Mouse (Mus musculus) MEL (cell line): ENCODE data around the gene Syce2. TPM values are rescaled to one million over a fixed set of nuclear protein-coding genes. Genes with fewer than 3 reads are reported as not detected.

Experiments
- DNase-seq: peaks from one replicate; pipeline ENCODE4 v3.0.0; 2011; ENCODE audit warnings: low read depth, low spot score
- H3K27ac ChIP-seq: 2 replicates; pipeline ENCODE4 v1.5.1; 2012; ENCODE audit warnings: low read depth, mild to moderate bottlenecking, control low read depth, low read length, moderate library complexity; ENCODE audit not compliant: control insufficient read depth
- H3K27me3 ChIP-seq, 2 experiments: fragments of 150-350 bp in 1 of 2; sonication (generic) in 1 of 2; 2 replicates each; pipeline ENCODE4 v1.6.1; 2012; ENCODE audit warnings: low read length in 2 of 2, mild to moderate bottlenecking in 2 of 2, improper control_type of control experiment in 1 of 2, moderate library complexity in 1 of 2; ENCODE audit not compliant: insufficient read depth in 2 of 2, control insufficient read depth in 1 of 2
- H3K36me3 ChIP-seq, 2 experiments: 2 replicates each; pipeline ENCODE4 v1.6.1; 2012 to 2014; ENCODE audit warnings: low read length in 2 of 2, improper control_type of control experiment in 1 of 2, inconsistent platforms in 1 of 2, mild to moderate bottlenecking in 1 of 2; ENCODE audit not compliant: insufficient read depth in 2 of 2, control insufficient read depth in 1 of 2
- H3K4me1 ChIP-seq, 2 experiments: fragments of 150-350 bp in 1 of 2; sonication (generic) in 1 of 2; 2 replicates each; pipeline ENCODE4 v1.6.1; 2012; ENCODE audit warnings: low read length in 2 of 2, improper control_type of control experiment in 1 of 2, mild to moderate bottlenecking in 1 of 2; ENCODE audit not compliant: insufficient read depth in 2 of 2, control insufficient read depth in 1 of 2
- H3K4me3 ChIP-seq, 2 experiments: fragments of 150-350 bp in 1 of 2; sonication (generic) in 1 of 2; 2 replicates each; pipeline ENCODE4 v1.5.1; 2012; ENCODE audit warnings: low read depth in 2 of 2, low read length in 2 of 2, mild to moderate bottlenecking in 2 of 2, moderate library complexity in 2 of 2, control low read depth in 1 of 2, improper control_type of control experiment in 1 of 2; ENCODE audit not compliant: control insufficient read depth in 1 of 2, insufficient read depth in 1 of 2
- H3K79me2 ChIP-seq: 2 replicates; pipeline ENCODE4 v1.6.1; 2012; ENCODE audit warnings: mild to moderate bottlenecking, low read length, moderate library complexity; ENCODE audit not compliant: control insufficient read depth, poor library complexity, insufficient read depth
- H3K9ac ChIP-seq: 2 replicates; pipeline ENCODE4 v1.6.1; 2012; ENCODE audit warnings: low read depth, mild to moderate bottlenecking, control low read depth, low read length, moderate library complexity; ENCODE audit not compliant: control insufficient read depth, poor library complexity, severe bottlenecking
- H3K9me3 ChIP-seq: fragments of 150-350 bp; sonication (generic); replicated peaks from 2 replicates; pipeline ENCODE4 v1.6.1; 2012; ENCODE audit warnings: mild to moderate bottlenecking, low read length, improper control_type of control experiment, moderate library complexity; ENCODE audit not compliant: insufficient read depth
- CHD1 ChIP-seq: IDR thresholded peaks from 2 replicates; pipeline ENCODE4 v1.6.1; 2012; ENCODE audit warnings: low read depth, mild to moderate bottlenecking, inconsistent platforms, low read length, improper control_type of control experiment
- CHD2 ChIP-seq: IDR thresholded peaks from 2 replicates; pipeline ENCODE4 v1.6.1; 2011; ENCODE audit warnings: low read length, improper control_type of control experiment
- CTCF ChIP-seq, 3 experiments: IDR thresholded peaks in 2 of 3; conservative IDR thresholded peaks in 1 of 3; 2 replicates each; pipeline ENCODE4 v1.5.1; 2011 to 2012; ENCODE audit warnings: low read length in 3 of 3, low read depth in 2 of 3, mild to moderate bottlenecking in 2 of 3, improper control_type of control experiment in 1 of 3, inconsistent platforms in 1 of 3, mixed read lengths in 1 of 3, moderate library complexity in 1 of 3; ENCODE audit not compliant: control insufficient read depth in 1 of 3, insufficient read depth in 1 of 3, poor library complexity in 1 of 3, severe bottlenecking in 1 of 3
- E2F4 ChIP-seq: IDR thresholded peaks from 2 replicates; pipeline ENCODE4 v1.6.1; 2011; ENCODE audit warnings: low read depth, low read length, improper control_type of control experiment, borderline replicate concordance
- ELF1 ChIP-seq: IDR thresholded peaks from 2 replicates; pipeline ENCODE4 v1.6.1; 2014; ENCODE audit warnings: low read depth, mild to moderate bottlenecking, inconsistent platforms, low read length, improper control_type of control experiment, moderate library complexity
- GABPA ChIP-seq: IDR thresholded peaks from 2 replicates; pipeline ENCODE4 v1.6.1; 2012; ENCODE audit warnings: low read depth, mild to moderate bottlenecking, inconsistent platforms, low read length, improper control_type of control experiment, moderate library complexity
- HCFC1 ChIP-seq: IDR thresholded peaks from 2 replicates; pipeline ENCODE4 v1.6.1; 2012; ENCODE audit warnings: low read depth, mild to moderate bottlenecking, inconsistent platforms, low read length, improper control_type of control experiment, moderate library complexity
- KAT2A ChIP-seq: conservative IDR thresholded peaks from 2 replicates; pipeline ENCODE4 v1.6.1; 2012; ENCODE audit warnings: low read depth, low read length, improper control_type of control experiment, inconsistent platforms
- MAFK ChIP-seq: IDR thresholded peaks from 2 replicates; pipeline ENCODE4 v1.6.1; 2011; ENCODE audit warnings: low read depth, mild to moderate bottlenecking, low read length, improper control_type of control experiment, borderline replicate concordance
- MAX ChIP-seq: IDR thresholded peaks from 2 replicates; pipeline ENCODE4 v1.6.1; 2011; ENCODE audit warnings: low read length, improper control_type of control experiment
- MEF2A ChIP-seq: IDR thresholded peaks from 2 replicates; pipeline ENCODE4 v1.6.1; 2014; ENCODE audit warnings: low read depth, mild to moderate bottlenecking, inconsistent platforms, low read length, improper control_type of control experiment; ENCODE audit not compliant: poor library complexity, insufficient replicate concordance, severe bottlenecking; ENCODE audit errors: extremely low read depth
- MYB ChIP-seq: IDR thresholded peaks from 2 replicates; pipeline ENCODE4 v1.6.1; 2011; ENCODE audit warnings: mild to moderate bottlenecking, low read depth, low read length, improper control_type of control experiment
- MYC ChIP-seq: IDR thresholded peaks from 2 replicates; pipeline ENCODE4 v1.6.1; 2011; ENCODE audit warnings: low read depth, mild to moderate bottlenecking, low read length, improper control_type of control experiment, moderate library complexity
- NELFE ChIP-seq: IDR thresholded peaks from 2 replicates; pipeline ENCODE4 v1.6.1; 2011; ENCODE audit warnings: low read depth, low read length, improper control_type of control experiment
- POLR2A ChIP-seq, 2 experiments: IDR thresholded peaks; 2 replicates each; pipeline ENCODE4 v1.6.1; 2011 to 2012; ENCODE audit warnings: low read length in 2 of 2, mild to moderate bottlenecking in 2 of 2, control low read depth in 1 of 2, improper control_type of control experiment in 1 of 2, low read depth in 1 of 2, moderate library complexity in 1 of 2; ENCODE audit not compliant: control insufficient read depth in 1 of 2, insufficient read depth in 1 of 2, poor library complexity in 1 of 2
- RCOR1 ChIP-seq: IDR thresholded peaks from 2 replicates; pipeline ENCODE4 v1.6.1; 2012; ENCODE audit warnings: low read depth, mild to moderate bottlenecking, inconsistent platforms, low read length, improper control_type of control experiment
- SIN3A ChIP-seq: IDR thresholded peaks from 2 replicates; pipeline ENCODE4 v1.6.1; 2012; ENCODE audit warnings: low read length, improper control_type of control experiment, inconsistent platforms
- TAL1 ChIP-seq: IDR thresholded peaks from 2 replicates; pipeline ENCODE4 v1.6.1; 2012; ENCODE audit warnings: mild to moderate bottlenecking, inconsistent platforms, low read length, moderate library complexity, mixed read lengths
- USF1 ChIP-seq: IDR thresholded peaks from 2 replicates; pipeline ENCODE4 v1.6.1; 2014; ENCODE audit warnings: low read depth, mild to moderate bottlenecking, inconsistent platforms, low read length, improper control_type of control experiment, moderate library complexity
- USF2 ChIP-seq, 2 experiments: IDR thresholded peaks; 2 replicates each; pipeline ENCODE4 v1.6.1; 2011 to 2012; ENCODE audit warnings: improper control_type of control experiment in 2 of 2, low read length in 2 of 2, borderline replicate concordance in 1 of 2, inconsistent platforms in 1 of 2, low read depth in 1 of 2, mild to moderate bottlenecking in 1 of 2; ENCODE audit not compliant: insufficient read depth in 1 of 2
- ZC3H11A ChIP-seq: IDR thresholded peaks from 2 replicates; pipeline ENCODE4 v1.6.1; 2012; ENCODE audit warnings: low read depth, mild to moderate bottlenecking, inconsistent platforms, low read length, improper control_type of control experiment
- ZKSCAN1 ChIP-seq: IDR thresholded peaks from 2 replicates; pipeline ENCODE4 v1.6.1; 2012; ENCODE audit warnings: low read depth, mild to moderate bottlenecking, inconsistent platforms, low read length, improper control_type of control experiment, moderate library complexity
- ZMIZ1 ChIP-seq: IDR thresholded peaks from 2 replicates; pipeline ENCODE4 v1.6.1; 2012; ENCODE audit warnings: low read depth, mild to moderate bottlenecking, inconsistent platforms, low read length, improper control_type of control experiment, moderate library complexity
- polyA plus RNA-seq, 2 experiments: library from polyadenylated mRNA; stranded (reverse) in 1 of 2; unstranded in 1 of 2; fragments of >175 nt in 1 of 2; fragments of >200 nt in 1 of 2; gene quantifications; 2 replicates each; pipeline versions ENCODE4 v1.2.1 to v1.2.4; 2012; ENCODE audit warnings: low replicate concordance in 2 of 2, low read depth in 1 of 2; ENCODE audit not compliant: insufficient read length in 2 of 2, insufficient read depth in 1 of 2, missing spikeins in 1 of 2
- total RNA-seq: library from RNA; depleted of rRNA; stranded (reverse); fragments of 300-350 nt; gene quantifications from 2 replicates; pipeline ENCODE4 v1.2.3, GENCODE M21; 2012

Syce2 gene
- total and polyA plus RNA-seq, 3 experiments = 75.5 to 115 TPM; not detected in 1

GRCm38 (mm10) chr8:84839411-84839810, 32.5 kb upstream of the Syce2 start:
- H3K4me1 ChIP-seq = peaks cover 2 to 12% of the 10 kb centered on the region in 2 experiments
- peak overlapping the region; percentile 87 for H3K27ac ChIP-seq
- no peaks in the 10 kb centered on the region for H3K27me3 ChIP-seq
- peak overlapping the region; percentile 91 to 96 for H3K4me3 ChIP-seq
- H3K9me3 ChIP-seq = no peaks in the 10 kb centered on the region
- peak overlapping the region; percentile 98 for H3K9ac ChIP-seq
- TF ChIP-seq CHD1 (0 out of 2 replicates have a peak, but pooled peaks have one; percentile 20), TAL1 (no peak)
- peaks cover 18% of the 10 kb centered on the region for H3K79me2 ChIP-seq
- peak; percentile 51 for DNase-seq
- peaks cover 8 to 33% of the 10 kb centered on the region in 2 experiments for H3K36me3 ChIP-seq

DNA sequence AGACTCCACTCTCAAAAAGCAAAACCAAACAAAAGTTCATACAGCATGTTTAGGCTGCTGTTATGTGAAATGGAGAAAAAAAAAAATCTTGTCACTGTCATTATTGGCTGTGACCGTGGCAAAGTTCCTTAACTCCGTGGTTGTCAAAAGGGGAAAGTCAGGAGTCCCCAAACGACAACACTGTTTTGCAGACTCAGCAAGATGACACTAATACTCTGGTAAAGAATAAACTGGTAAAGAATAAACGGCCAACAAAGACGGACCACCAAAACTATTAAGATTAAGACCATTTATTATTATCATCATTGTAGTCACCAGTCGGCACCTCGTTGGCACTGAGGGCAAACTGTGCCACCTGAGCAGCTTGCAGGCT, 32.0 kb upstream of the Syce2 start:
- peaks cover 2 to 16% of the 10 kb centered on the region in 2 experiments for H3K4me1 ChIP-seq
- H3K27me3 ChIP-seq = no peaks in the 10 kb centered on the region
- DNase-seq = no peak

DNA sequence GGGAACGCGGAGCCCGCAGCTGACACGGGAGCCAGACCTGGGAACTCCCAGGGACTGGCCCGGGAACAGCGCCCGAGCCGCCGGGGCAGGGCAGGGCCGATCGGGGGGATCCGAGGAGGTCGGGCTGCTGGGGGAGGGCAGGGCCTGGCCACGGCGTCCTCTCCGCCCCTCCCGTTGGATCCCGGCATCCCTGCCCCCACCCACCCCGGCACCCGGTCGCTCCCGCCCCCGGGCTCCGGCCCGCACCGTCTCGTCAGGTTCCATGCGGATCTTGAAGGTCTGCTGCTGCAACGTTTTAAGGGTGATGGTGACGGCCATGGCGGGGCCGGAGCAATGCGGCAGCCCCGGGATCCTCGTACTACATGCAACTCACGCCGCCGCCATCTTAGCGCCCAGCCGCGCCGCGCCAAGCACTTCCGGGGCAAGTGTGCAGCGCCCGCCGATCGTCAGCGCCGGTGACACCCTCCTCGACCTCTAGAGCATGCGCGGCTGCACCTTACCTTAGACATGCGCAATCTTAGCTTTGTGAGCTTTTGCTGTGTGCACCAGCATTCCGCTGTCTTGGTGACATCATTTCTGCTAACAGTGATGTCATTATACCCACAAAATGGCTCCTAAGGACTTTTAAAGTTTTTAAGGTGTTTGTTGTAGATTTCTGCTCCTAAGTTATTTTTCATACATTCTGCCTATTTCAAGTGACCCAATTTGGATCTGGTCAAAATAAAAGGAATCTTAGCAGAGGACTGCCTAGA, 31.5 kb upstream of the Syce2 start, which contains the start of gene Rad23a:
Rad23a (minus strand) TSS at position 418 of the 752 bp plus-strand sequence.
- Histone ChIP-seq H3K36me3 (peaks cover 13 to 38% of the 10 kb centered on the region in 2 experiments), H3K27me3 (no peaks in the 10 kb centered on the region), H3K4me1 (peaks cover 2 to 18% of the 10 kb centered on the region in 2 experiments), H3K9ac (peak within 1 kb of the TSS; percentile 98), H3K79me2 (peaks cover 28% of the 10 kb centered on the region), H3K9me3 (no peaks in the 10 kb centered on the region), H3K27ac (peak within 1 kb of the TSS; percentile 87), H3K4me3 (peak within 1 kb of the TSS; percentile 91 to 96)
- peak; percentile 98 for DNase-seq
- TF ChIP-seq MEF2A = no peak
- no peak for TF ChIP-seq ZC3H11A
- no peak for TF ChIP-seq ZKSCAN1
- peak; percentile 66 for TF ChIP-seq NELFE
- peak; percentile 83 to 93 for TF ChIP-seq POLR2A (IDR thresholded peaks at IDR 0.05; ENCODE audit: control insufficient read depth in 1 of 2, insufficient read depth in 1 of 2, low read depth in 1 of 2, low read length in 2 of 2, poor library complexity in 1 of 2)
- peak; percentile 76 for TF ChIP-seq ELF1
- TF ChIP-seq RCOR1 = peak; percentile 66; the same call in 1 of the 2 replicates
- TF ChIP-seq SIN3A = peak; percentile 66
- peak; percentile 80 for TF ChIP-seq CHD2
- peak; percentile 30; the same call in 1 of the 2 replicates for TF ChIP-seq MYB
- no peak for TF ChIP-seq MAFK
- TF ChIP-seq MAX = no peak
- TF ChIP-seq KAT2A = peak; percentile 76; the same call in 1 of the 2 replicates
- no peak for TF ChIP-seq E2F4
- TF ChIP-seq USF2 (IDR thresholded peaks at IDR 0.05; ENCODE audit: borderline replicate concordance in 1 of 2, insufficient read depth in 1 of 2, low read depth in 1 of 2, low read length in 2 of 2) = no peak
- TF ChIP-seq ZMIZ1 = peak; percentile 87
- TF ChIP-seq MYC = peak; percentile 52; the same call in 1 of the 2 replicates
- TF ChIP-seq HCFC1 = peak; percentile 92
- TF ChIP-seq TAL1 = no peak
- no peak for TF ChIP-seq CHD1
- no peak for TF ChIP-seq USF1
- TF ChIP-seq GABPA = peak; percentile 59; the same call in 1 of the 2 replicates

More for the DNA sequence above, 32.0 kb upstream of the Syce2 start:
- no peaks in the 10 kb centered on the region for H3K9me3 ChIP-seq
- H3K36me3 ChIP-seq = peaks cover 8 to 34% of the 10 kb centered on the region in 2 experiments
- peak overlapping the region; percentile 91 to 96 for H3K4me3 ChIP-seq
- peak overlapping the region; percentile 98 for H3K9ac ChIP-seq
- peaks cover 22% of the 10 kb centered on the region for H3K79me2 ChIP-seq
- TF ChIP-seq CTCF (IDR thresholded peaks at IDR 0.05 in 2 of 3, conservative IDR thresholded peaks at IDR 0.05 in 1 of 3; ENCODE audit: control insufficient read depth in 1 of 3, insufficient read depth in 1 of 3, low read depth in 2 of 3, low read length in 3 of 3, poor library complexity in 1 of 3, severe bottlenecking in 1 of 3) = no peak
- peak; percentile 94 for TF ChIP-seq MAFK
- TF ChIP-seq, all 39 proteins: peak for 1
- H3K27ac ChIP-seq = peak overlapping the region; percentile 87
